Mouse (Mus musculus) testis, postnatal 10 days (tissue): Measurements from ENCODE around the gene Nanos2.
A peak's percentile ranks its signal among the peaks of the same experiment; 100 is the strongest.

Experiments
- DNase-seq: peaks from one replicate; pipeline ENCODE4 v3.0.0; 2021; ENCODE audit warnings: low spot score

Gene Nanos2

GRCm38 (mm10) chr7:18990601-18991295 is 3.5 kb downstream of the Nanos2 start, which contains the start of gene Mypop:
Mypop (plus strand) TSS chr7:18991245.
- peak; percentile 99 for DNase-seq

GRCm38 (mm10) chr7:18991660-18992293 is 4.6 kb downstream of the Nanos2 start:
- peak; percentile 54 for DNase-seq

GRCm38 (mm10) chr7:18992294-18992675 is 5.1 kb downstream of the Nanos2 start:
- DNase-seq = peak; percentile 58

- DNase-seq = no peak
Measured at GRCm38 (mm10) chr7:18993036-18993435, 5.8 kb downstream of the Nanos2 start.

GRCm38 (mm10) chr7:18998835-18999234 is 11.6 kb downstream of the Nanos2 start:
- no peak for DNase-seq

GRCm38 (mm10) chr7:19000421-19000820 is 13.2 kb downstream of the Nanos2 start:
- no peak for DNase-seq

- peak; percentile 74 for DNase-seq
Measured at GRCm38 (mm10) chr7:19001066-19001806, 14.0 kb downstream of the Nanos2 start.

GRCm38 (mm10) chr7:19001807-19002085 is 14.5 kb downstream of the Nanos2 start:
- DNase-seq = no peak

- no peak for DNase-seq
Measured at GRCm38 (mm10) chr7:19002115-19002514, 14.9 kb downstream of the Nanos2 start.

GRCm38 (mm10) chr7:19002848-19003498 is 15.8 kb downstream of the Nanos2 start:
- peak; percentile 73 for DNase-seq

- peak; percentile 93 for DNase-seq
Measured at GRCm38 (mm10) chr7:19003902-19004630, 16.9 kb downstream of the Nanos2 start, which contains the start of gene Irf2bp1. Irf2bp1 (plus strand) TSS chr7:19004044.

- DNase-seq = peak; percentile 72
Measured at GRCm38 (mm10) chr7:19004631-19005079, 17.5 kb downstream of the Nanos2 start.

- DNase-seq = no peak
Measured at GRCm38 (mm10) chr7:19005417-19006121, 18.4 kb downstream of the Nanos2 start.

- peak; percentile 87 for DNase-seq
Measured at GRCm38 (mm10) chr7:19006476-19006875, 19.3 kb downstream of the Nanos2 start.

- no peak for DNase-seq
Measured at GRCm38 (mm10) chr7:19007026-19007977, 20.1 kb downstream of the Nanos2 start.

- DNase-seq = no peak
Measured at GRCm38 (mm10) chr7:19010581-19010980, 23.4 kb downstream of the Nanos2 start.

- peak; percentile 68 for DNase-seq
Measured at GRCm38 (mm10) chr7:19012025-19012621, 24.9 kb downstream of the Nanos2 start.

GRCm38 (mm10) chr7:19012882-19013281 is 25.7 kb downstream of the Nanos2 start:
- peak; percentile 78 for DNase-seq

GRCm38 (mm10) chr7:19014452-19014851 is 27.3 kb downstream of the Nanos2 start:
- peak; percentile 54 for DNase-seq
